Mouse (Mus musculus): ENCODE results near the gene Gm10570. TPM values are rescaled to one million over a fixed set of nuclear protein-coding genes. Genes with fewer than 3 reads are reported as not detected.

Gene Gm10570
- total RNA-seq (2015), result not detected in 2 replicates
- not detected in 2 replicates for total RNA-seq (2017)

- ATAC-seq (ENCODE audit: poor library complexity, severe bottlenecking), result peak; percentile 65
Measured at GRCm38 (mm10) chr4:130308231-130309081, at the start of gene Gm10570, which contains the start of gene Fabp3. Gene Gm10570, minus strand, starts transcription at chr4:130308674. Gene Fabp3, plus strand, starts transcription at chr4:130308595.

- no peak for ATAC-seq (ENCODE audit: poor library complexity, severe bottlenecking)
Measured at GRCm38 (mm10) chr4:130357946-130358345, 49.5 kb upstream of the Gm10570 start.

DNA sequence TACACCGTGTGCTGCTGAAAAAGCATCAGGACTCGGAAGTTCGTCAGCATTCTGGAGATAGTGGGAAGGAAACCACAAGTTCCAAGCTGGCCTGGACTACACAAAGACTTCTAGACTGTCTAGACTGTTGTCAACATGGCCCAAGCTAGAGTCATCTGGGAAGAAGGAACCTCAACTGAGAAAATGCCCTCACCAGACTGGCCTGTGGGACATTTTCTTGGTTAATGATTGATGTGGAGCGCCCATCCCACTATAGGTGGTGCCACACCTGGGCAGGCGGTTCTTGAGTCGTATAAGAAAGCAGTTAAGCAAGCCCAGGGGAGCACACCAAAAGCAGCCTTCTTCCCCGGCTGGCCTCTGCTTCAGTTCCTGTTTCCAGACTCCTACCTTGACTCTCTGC is 44.1 kb upstream of the Gm10570 start:
- ATAC-seq (ENCODE audit: poor library complexity, severe bottlenecking), result no peak

- ATAC-seq (ENCODE audit: poor library complexity, severe bottlenecking), result no peak
Measured at GRCm38 (mm10) chr4:130350690-130351422, 42.4 kb upstream of the Gm10570 start.

- no peak for ATAC-seq (ENCODE audit: poor library complexity, severe bottlenecking)
Measured at GRCm38 (mm10) chr4:130349666-130350065, 41.2 kb upstream of the Gm10570 start.

DNA sequence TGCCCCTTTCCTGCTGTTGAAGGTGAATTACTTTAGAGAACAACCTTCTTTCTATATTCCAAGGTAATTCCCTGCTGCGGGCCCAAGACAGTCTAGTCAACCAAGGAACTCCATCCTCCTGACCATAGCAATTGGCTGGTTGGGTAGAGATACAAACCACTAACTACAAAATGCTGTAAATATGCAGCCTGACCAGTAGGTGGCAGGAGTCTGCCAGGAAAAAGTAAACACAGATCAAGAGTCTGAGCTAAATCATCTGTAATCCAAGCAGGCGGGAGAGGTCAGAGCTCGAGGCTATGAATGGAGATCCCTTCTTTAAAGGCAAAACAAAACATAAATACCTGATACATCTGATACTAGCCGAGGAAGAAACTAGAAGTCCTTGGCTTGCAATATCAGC is 33.2 kb upstream of the Gm10570 start:
- peak; percentile 77 for ATAC-seq (ENCODE audit: poor library complexity, severe bottlenecking)

GRCm38 (mm10) chr4:130335867-130336266 is 27.4 kb upstream of the Gm10570 start:
- ATAC-seq (ENCODE audit: poor library complexity, severe bottlenecking), result no peak

DNA sequence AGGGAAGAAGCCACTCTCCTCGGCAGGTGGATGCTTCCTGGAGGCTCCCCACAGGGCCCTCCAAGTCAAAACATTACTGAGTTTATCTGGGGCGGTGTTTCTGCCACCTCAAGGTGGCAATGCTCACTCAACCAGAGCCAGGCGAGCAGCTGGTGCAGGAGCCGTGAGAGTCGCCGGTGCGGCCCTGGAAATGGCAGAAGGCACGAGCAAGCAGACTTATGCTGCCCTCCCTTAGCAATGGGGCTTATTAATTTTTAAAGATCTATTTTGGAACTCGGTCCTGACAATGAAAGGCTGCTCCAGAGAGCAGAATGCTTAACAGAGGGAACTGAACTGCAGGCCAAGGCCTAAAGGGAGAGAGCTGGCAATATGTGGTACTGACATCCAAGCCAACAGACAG is 18.9 kb upstream of the Gm10570 start:
- no peak for ATAC-seq (ENCODE audit: poor library complexity, severe bottlenecking)

- no peak for ATAC-seq (ENCODE audit: poor library complexity, severe bottlenecking)
Measured at GRCm38 (mm10) chr4:130325446-130325845, 17.0 kb upstream of the Gm10570 start.

DNA sequence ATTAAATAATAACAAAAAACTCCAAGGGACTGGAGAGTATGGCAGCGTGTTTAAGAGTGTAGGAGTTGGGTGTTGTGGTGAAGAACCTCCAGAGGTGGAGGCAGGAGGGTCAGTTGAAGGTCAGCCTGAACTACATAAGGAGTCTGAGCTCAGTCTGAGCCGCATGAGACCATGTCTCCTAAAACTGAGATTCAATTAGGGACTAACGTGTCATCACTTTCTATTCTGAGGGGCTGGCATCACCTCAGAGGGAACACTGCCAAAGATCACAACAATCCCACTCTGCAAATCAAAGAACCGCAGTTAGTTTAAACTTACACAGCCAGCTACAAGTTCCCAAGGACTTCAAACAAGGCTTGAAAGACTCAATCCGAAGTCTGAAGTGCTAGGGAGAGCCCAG is 15.1 kb upstream of the Gm10570 start:
- ATAC-seq (ENCODE audit: poor library complexity, severe bottlenecking), result no peak

- no peak for ATAC-seq (ENCODE audit: poor library complexity, severe bottlenecking)
Measured at GRCm38 (mm10) chr4:130323165-130323564, 14.7 kb upstream of the Gm10570 start.

DNA sequence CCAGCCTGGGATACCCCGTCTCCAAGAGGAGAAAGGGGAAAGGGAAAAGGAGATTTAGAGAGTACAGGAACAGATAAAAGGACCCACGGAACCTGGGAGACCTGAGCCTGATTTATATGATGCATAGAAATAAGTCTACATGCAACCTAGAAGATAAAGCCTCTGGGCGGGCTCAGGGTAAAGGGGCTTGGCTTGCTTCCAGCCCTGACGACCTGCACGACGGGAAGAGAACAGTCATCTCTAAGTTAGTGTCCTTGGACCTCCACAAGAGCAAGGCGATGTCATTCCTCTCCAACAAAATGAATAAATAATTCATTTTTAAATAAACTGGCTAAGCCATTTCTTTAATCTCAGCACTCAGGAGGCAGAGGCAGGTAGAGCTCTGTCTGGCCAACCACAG is 14.1 kb upstream of the Gm10570 start:
- no peak for ATAC-seq (ENCODE audit: poor library complexity, severe bottlenecking)

- ATAC-seq (ENCODE audit: poor library complexity, severe bottlenecking), result no peak
Measured at GRCm38 (mm10) chr4:130321640-130322039, 13.2 kb upstream of the Gm10570 start.

- no peak for ATAC-seq (ENCODE audit: poor library complexity, severe bottlenecking)
Measured at GRCm38 (mm10) chr4:130319564-130319963, 11.1 kb upstream of the Gm10570 start.

GRCm38 (mm10) chr4:130318122-130318521 is 9.6 kb upstream of the Gm10570 start:
- no peak for ATAC-seq (ENCODE audit: poor library complexity, severe bottlenecking)

- ATAC-seq (ENCODE audit: poor library complexity, severe bottlenecking), result no peak
Measured at GRCm38 (mm10) chr4:130316691-130317090, 8.2 kb upstream of the Gm10570 start.

DNA sequence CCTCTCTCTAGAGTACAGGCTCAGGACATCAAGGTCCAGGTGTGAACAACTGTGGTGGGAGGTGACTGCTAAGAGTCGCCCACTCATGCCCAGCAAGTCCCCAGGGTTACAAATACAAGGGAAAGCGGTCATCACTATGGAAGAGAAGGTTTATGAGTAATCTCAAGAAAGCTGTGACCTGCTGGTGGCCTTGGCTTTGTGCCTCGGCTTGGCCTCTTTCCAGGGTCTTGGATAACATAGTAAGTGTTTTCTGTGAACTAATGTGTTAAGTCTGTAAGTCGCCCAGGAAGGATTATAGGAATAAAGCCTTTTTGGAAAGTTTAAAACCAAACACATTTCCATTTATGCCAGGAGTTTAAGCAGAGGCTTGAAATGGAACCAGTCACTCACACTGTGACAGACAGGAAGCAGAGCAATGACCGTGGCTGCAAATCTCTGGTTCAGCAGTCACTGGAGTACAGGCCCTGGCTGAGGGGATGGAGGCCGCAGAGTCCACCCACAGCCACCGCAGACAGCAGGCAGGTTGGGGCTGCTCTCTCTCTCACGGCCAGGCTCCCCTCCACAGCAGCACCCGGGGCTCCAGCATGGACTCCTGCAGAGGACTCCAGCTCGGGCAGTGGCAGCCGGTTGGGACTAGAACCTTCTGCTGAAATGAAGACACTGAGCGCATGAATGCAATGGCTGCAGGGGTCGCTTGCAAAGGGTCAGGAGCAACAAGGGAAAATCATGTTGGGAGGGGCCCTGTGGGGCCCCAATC is 7.5 kb upstream of the Gm10570 start:
- no peak for ATAC-seq (ENCODE audit: poor library complexity, severe bottlenecking)

DNA sequence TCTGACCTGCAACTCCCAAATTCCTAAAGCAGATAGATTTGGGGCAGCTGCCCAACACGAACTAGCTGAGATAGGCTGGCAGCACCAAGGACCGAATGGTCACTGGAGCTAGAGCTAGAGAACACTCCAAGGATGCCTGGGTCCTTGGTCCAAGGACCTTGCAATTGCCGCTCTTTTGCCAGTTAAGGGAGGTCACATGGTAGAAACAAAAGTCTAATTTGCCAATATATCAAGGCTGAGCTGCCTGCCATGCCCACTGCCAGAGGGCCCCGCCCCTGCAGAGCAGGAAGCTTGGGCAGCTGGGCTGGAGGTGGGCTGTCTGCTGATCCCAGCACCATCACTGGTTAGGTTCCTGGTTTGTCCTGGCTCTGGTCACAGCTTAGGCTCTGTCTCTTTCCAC is 5.1 kb upstream of the Gm10570 start:
- no peak for ATAC-seq (ENCODE audit: poor library complexity, severe bottlenecking)

DNA sequence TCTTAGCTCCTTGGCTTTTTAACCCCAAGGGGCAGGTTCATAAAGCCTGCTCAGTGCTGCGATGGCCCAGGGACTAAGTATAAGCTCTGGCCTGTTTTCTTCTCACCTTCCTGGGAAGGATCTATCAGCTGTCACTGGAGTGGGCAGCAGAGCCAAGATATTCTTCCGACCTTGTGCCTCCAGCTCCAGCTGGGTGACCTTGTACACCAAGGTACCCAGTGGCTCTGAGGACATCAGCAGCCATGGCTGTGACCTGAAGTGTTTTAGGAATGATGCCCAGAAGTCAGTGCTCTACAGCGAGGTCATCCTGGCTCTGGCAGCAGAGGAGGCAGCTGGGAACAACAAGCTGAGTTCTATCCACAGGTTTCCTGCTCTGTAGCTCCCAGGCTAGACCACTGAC is 4.1 kb upstream of the Gm10570 start:
- no peak for ATAC-seq (ENCODE audit: poor library complexity, severe bottlenecking)

- ATAC-seq (ENCODE audit: poor library complexity, severe bottlenecking), result no peak
Measured at GRCm38 (mm10) chr4:130309254-130309653, 780 bp upstream of the Gm10570 start.

DNA sequence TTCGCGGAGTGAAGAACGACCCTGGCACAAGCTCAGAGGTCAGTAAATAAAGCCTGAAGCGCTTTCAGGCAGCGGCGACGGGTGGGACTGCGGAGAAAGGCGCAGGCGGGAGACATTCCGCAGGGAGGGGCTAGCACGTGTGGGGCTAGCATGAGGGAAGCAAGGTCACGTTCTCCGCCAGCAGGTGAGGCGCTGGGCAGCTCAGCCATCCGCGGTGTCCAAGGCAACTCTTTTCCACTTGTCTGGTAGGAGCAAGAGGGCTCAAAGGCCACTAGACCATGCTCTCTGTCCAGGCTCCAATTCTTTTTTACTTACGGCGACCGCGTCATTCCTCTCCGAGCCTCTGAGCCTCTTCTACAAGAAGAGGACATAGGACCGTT is 633 bp downstream of the Gm10570 start:
- ATAC-seq (ENCODE audit: poor library complexity, severe bottlenecking), result peak; percentile 33; the same call in 1 of the 2 replicates

Measured in megakaryocyte, adult 5-6 weeks (primary cell).